Mouse (Mus musculus) retina, adult 2 months (tissue): ENCODE measurements around the gene Ctdspl2.
"Not testable (repeated sequence)": the region's sequence is repeated elsewhere in the genome, so short reads cannot be mapped to it uniquely, and the experiment has no call there.

Experiments used
- DNase-seq: peaks from one replicate; pipeline ENCODE4 v3.0.0-alpha.2; 2012; ENCODE audit warnings: low read depth, low spot score

The Ctdspl2 gene

GRCm38 (mm10) chr2:121955765-121956223 is at the start of gene Ctdspl2, which contains the start of gene Mageb3:
Ctdspl2 (plus strand) TSS chr2:121956001.
Mageb3 (minus strand) TSS chr2:121956092.
- DNase-seq = peak; percentile 83

- no peak for DNase-seq
Measured at GRCm38 (mm10) chr2:121909975-121910374, 45.8 kb upstream of the Ctdspl2 start.

- DNase-seq = no peak
Measured at GRCm38 (mm10) chr2:121916047-121916970, 39.5 kb upstream of the Ctdspl2 start.

- DNase-seq = not testable (repeated sequence)
Measured at GRCm38 (mm10) chr2:121937624-121938023, 18.2 kb upstream of the Ctdspl2 start.

- no peak for DNase-seq
Measured at GRCm38 (mm10) chr2:121943364-121943763, 12.4 kb upstream of the Ctdspl2 start.

- no peak for DNase-seq
Measured at GRCm38 (mm10) chr2:121954971-121955656, 687 bp upstream of the Ctdspl2 start.

GRCm38 (mm10) chr2:121956224-121957018 is 620 bp downstream of the Ctdspl2 start:
- peak; percentile 88 for DNase-seq

GRCm38 (mm10) chr2:121957216-121957792 is 1.5 kb downstream of the Ctdspl2 start:
- DNase-seq = no peak

GRCm38 (mm10) chr2:121995738-121996137 is 39.9 kb downstream of the Ctdspl2 start:
- DNase-seq = no peak

GRCm38 (mm10) chr2:122008832-122009231 is 53.0 kb downstream of the Ctdspl2 start:
- no peak for DNase-seq

GRCm38 (mm10) chr2:122011441-122011840 is 55.6 kb downstream of the Ctdspl2 start:
- DNase-seq = no peak

- DNase-seq = no peak
Measured at GRCm38 (mm10) chr2:122018705-122019104, 62.9 kb downstream of the Ctdspl2 start.

GRCm38 (mm10) chr2:122022284-122022683 is 66.5 kb downstream of the Ctdspl2 start:
- no peak for DNase-seq

- not testable (repeated sequence) for DNase-seq
Measured at GRCm38 (mm10) chr2:122027091-122027490, 71.3 kb downstream of the Ctdspl2 start.

- DNase-seq = peak; percentile 86
Measured at GRCm38 (mm10) chr2:122027862-122028755, 72.3 kb downstream of the Ctdspl2 start, which contains the start of gene Eif3j1. Eif3j1 (plus strand) TSS chr2:122028546.

GRCm38 (mm10) chr2:122028756-122029700 is 73.2 kb downstream of the Ctdspl2 start:
- DNase-seq = no peak

GRCm38 (mm10) chr2:122031970-122032369 is 76.2 kb downstream of the Ctdspl2 start:
- DNase-seq = no peak

GRCm38 (mm10) chr2:122036064-122036463 is 80.3 kb downstream of the Ctdspl2 start:
- no peak for DNase-seq

- DNase-seq = no peak
Measured at GRCm38 (mm10) chr2:122043926-122044325, 88.1 kb downstream of the Ctdspl2 start.
